Mouse (Mus musculus) ZHBTc4 (cell line): ENCODE results near the gene Gm28053.

Source experiments
- DNase-seq: peaks from one replicate; pipeline ENCODE4 v3.0.0-alpha.2; 2011; ENCODE audit warnings: low read depth, low spot score

Gm28053 gene

GRCm38 (mm10) chr6:48741273-48741672, 22.9 kb downstream of the Gm28053 start:
- peak; percentile 42 for DNase-seq

GRCm38 (mm10) chr6:48741711-48742206, 23.4 kb downstream of the Gm28053 start:
- no peak for DNase-seq

- DNase-seq: peak; percentile 52
These were observed 24.3 kb downstream of the Gm28053 start for GRCm38 (mm10) chr6:48742422-48743351.

GRCm38 (mm10) chr6:48745490-48745889, 27.1 kb downstream of the Gm28053 start:
- no peak for DNase-seq

- peak; percentile 68 for DNase-seq
These were observed 27.8 kb downstream of the Gm28053 start, which contains the start of gene Gimap5 for GRCm38 (mm10) chr6:48745959-48746889. Gimap5 (plus strand) TSS chr6:48746197.

- no peak for DNase-seq
These were observed 28.9 kb downstream of the Gm28053 start for GRCm38 (mm10) chr6:48747091-48747966.

- no peak for DNase-seq
These were observed 45.3 kb downstream of the Gm28053 start for GRCm38 (mm10) chr6:48763567-48764270.

- DNase-seq: no peak
These were observed 46.1 kb downstream of the Gm28053 start for GRCm38 (mm10) chr6:48764496-48764895.

- DNase-seq: peak; percentile 18
These were observed 49.9 kb downstream of the Gm28053 start for GRCm38 (mm10) chr6:48768178-48768869.

- no peak for DNase-seq
These were observed 50.5 kb downstream of the Gm28053 start for GRCm38 (mm10) chr6:48768933-48769332.

GRCm38 (mm10) chr6:48770696-48771095, 52.3 kb downstream of the Gm28053 start, which contains the start of gene Gimap3:
Gimap3 (minus strand) TSS chr6:48770851.
- DNase-seq: no peak

GRCm38 (mm10) chr6:48772030-48772429, 53.6 kb downstream of the Gm28053 start:
- DNase-seq: peak; percentile 90

- DNase-seq: no peak
These were observed 66.0 kb downstream of the Gm28053 start for GRCm38 (mm10) chr6:48784406-48784805.

GRCm38 (mm10) chr6:48785189-48785588, 66.8 kb downstream of the Gm28053 start:
- DNase-seq: no peak

- DNase-seq: no peak
These were observed 67.2 kb downstream of the Gm28053 start for GRCm38 (mm10) chr6:48785601-48786000.

- DNase-seq: no peak
These were observed 69.5 kb downstream of the Gm28053 start for GRCm38 (mm10) chr6:48787867-48788266.

- DNase-seq: no peak
These were observed 83.5 kb downstream of the Gm28053 start for GRCm38 (mm10) chr6:48801897-48802296.
